Mouse (Mus musculus) heart, postnatal 0 days (tissue): ENCODE results near the gene Gpr50. TPM values are rescaled to one million over a fixed set of nuclear protein-coding genes. Genes with fewer than 3 reads are reported as not detected.

ENCODE experiments used
- ATAC-seq: fragments of 200-750 bp; cut with Nextera tagmentation; 2 replicates; pipeline ENCODE4 v1.8.0; 2017; ENCODE audit warnings: low read depth, moderate number of reproducible peaks, moderate library complexity; ENCODE audit not compliant: insufficient read depth
- DNase-seq: peaks from one replicate; pipeline ENCODE4 v3.0.0-alpha.2; 2016; ENCODE audit warnings: low spot score
- H3K27ac ChIP-seq: fragments of 300-500 bp; sonication (generic); 2 replicates; pipeline ENCODE4 v1.5.1; 2014; ENCODE audit warnings: low read depth, mild to moderate bottlenecking
- H3K27me3 ChIP-seq: fragments of 300-500 bp; sonication (generic); 2 replicates; pipeline ENCODE4 v1.6.1; 2014; ENCODE audit warnings: low read length, mixed read lengths; ENCODE audit not compliant: control insufficient read depth, insufficient read depth
- H3K36me3 ChIP-seq: fragments of 300-500 bp; sonication (generic); replicated peaks from 2 replicates; pipeline ENCODE4 v1.6.1; 2014; ENCODE audit warnings: low read length, mixed read lengths; ENCODE audit not compliant: control insufficient read depth, insufficient read depth
- H3K4me1 ChIP-seq: fragments of 300-500 bp; sonication (generic); 2 replicates; pipeline ENCODE4 v1.6.1; 2014; ENCODE audit warnings: antibody characterized with exemption; ENCODE audit not compliant: control insufficient read depth, insufficient read depth
- H3K4me2 ChIP-seq: fragments of 300-500 bp; sonication (generic); 2 replicates; pipeline ENCODE4 v1.6.1; 2014; ENCODE audit warnings: low read depth, mild to moderate bottlenecking, low read length, moderate library complexity
- H3K4me3 ChIP-seq: fragments of 300-500 bp; sonication (generic); 2 replicates; pipeline ENCODE4 v1.5.1; 2014; ENCODE audit warnings: low read depth, low read length
- H3K9ac ChIP-seq: fragments of 300-500 bp; sonication (generic); replicated peaks from 2 replicates; pipeline ENCODE4 v1.6.1; 2014; ENCODE audit warnings: low read depth, low read length, mixed read lengths
- H3K9me3 ChIP-seq: fragments of 300-500 bp; sonication (generic); replicated peaks from 2 replicates; pipeline ENCODE4 v1.6.1; 2016; ENCODE audit warnings: low read length; ENCODE audit not compliant: control insufficient read depth
- CTCF ChIP-seq: IDR thresholded peaks from 2 replicates; pipeline ENCODE4 v1.5.1; 2016; ENCODE audit warnings: antibody characterized with exemption, control low read depth, low read depth
- EP300 ChIP-seq: IDR thresholded peaks from 2 replicates; pipeline ENCODE4 v1.6.1; 2016; ENCODE audit warnings: antibody characterized with exemption, low read depth
- WGBS: fragments of 180-500 bp; shearing (Covaris S2); extraction: QIAGEN DNeasy Blood & Tissue Kit; methylation state at CpG from one replicate; pipeline ENCODE4 v1.1.7; 2014; 5-methylcytosine and 5-hydroxymethylcytosine counted together
- polyA plus RNA-seq: library from polyadenylated mRNA; unstranded; fragments of >200 nt; fragmentation: Nextera tagmentation; extraction: Ambion mirVana; gene quantifications from 2 replicates; pipeline ENCODE4 v1.2.1, GENCODE M21; 2015
- total RNA-seq: library from RNA; depleted of rRNA; stranded (reverse); fragments of >200 nt; gene quantifications from 2 replicates; pipeline ENCODE4 v1.2.3, GENCODE M21; 2014; ENCODE audit warnings: low replicate concordance; rRNA removed

Gpr50 gene
- not detected in 2 replicates for total RNA-seq
- 0.14 TPM in 1 of 2 replicates, not detected in the other for polyA plus RNA-seq

DNA sequence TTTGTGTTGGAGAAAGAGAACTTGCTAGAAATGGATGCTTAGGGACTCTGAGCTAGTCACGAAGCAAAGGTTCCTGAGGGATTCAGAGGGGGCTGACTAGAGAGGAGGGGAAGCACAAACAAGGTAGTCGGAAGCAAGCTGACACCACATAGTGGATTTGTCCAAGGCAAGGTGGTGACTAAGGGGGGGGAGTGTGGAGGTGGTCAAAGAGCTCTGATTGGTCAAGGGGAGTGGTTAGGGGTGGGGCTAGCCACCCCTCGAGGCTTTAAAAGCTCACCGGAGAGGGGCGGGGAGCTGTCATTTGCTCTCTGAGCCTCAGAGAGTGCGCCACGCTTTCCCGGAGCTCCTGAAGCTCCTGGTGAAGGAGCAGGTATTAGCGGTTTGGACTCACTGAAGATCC is at the start of gene Gpr50:
Gpr50 (plus strand) TSS at position 294 of the 400 bp plus-strand sequence.
- H3K9me3 ChIP-seq: peaks cover 9% of the 10 kb centered on the region
- H3K9ac ChIP-seq: no peak within 1 kb of the TSS
- peak within 1 kb of the TSS; percentile 51 for H3K4me3 ChIP-seq
- no peak for DNase-seq
- peak within 1 kb of the TSS; percentile 69 for H3K4me2 ChIP-seq
- ATAC-seq: no peak
- no peaks in the 10 kb centered on the region for H3K36me3 ChIP-seq
- TF ChIP-seq EP300 (no peak), CTCF (no peak)
- H3K27me3 ChIP-seq: peaks cover 75% of the 10 kb centered on the region
- 30% methylated on average over 9 of the region's 9 CpGs for WGBS
- H3K27ac ChIP-seq: no peak within 1 kb of the TSS
- no peaks in the 10 kb centered on the region for H3K4me1 ChIP-seq

GRCm38 (mm10) chrX:71622286-71622685 is 41.2 kb upstream of the Gpr50 start:
- Histone ChIP-seq H3K9ac (no peak overlapping the region), H3K27me3 (no peaks in the 10 kb centered on the region), H3K4me3 (no peak overlapping the region), H3K4me2 (no peak overlapping the region), H3K4me1 (no peaks in the 10 kb centered on the region), H3K9me3 (no peaks in the 10 kb centered on the region), H3K27ac (no peak overlapping the region), H3K36me3 (no peaks in the 10 kb centered on the region)
- WGBS: 54% methylated on average over 1 of the region's 1 CpGs
- no peak for DNase-seq
- no peak for TF ChIP-seq EP300
- no peak for ATAC-seq

DNA sequence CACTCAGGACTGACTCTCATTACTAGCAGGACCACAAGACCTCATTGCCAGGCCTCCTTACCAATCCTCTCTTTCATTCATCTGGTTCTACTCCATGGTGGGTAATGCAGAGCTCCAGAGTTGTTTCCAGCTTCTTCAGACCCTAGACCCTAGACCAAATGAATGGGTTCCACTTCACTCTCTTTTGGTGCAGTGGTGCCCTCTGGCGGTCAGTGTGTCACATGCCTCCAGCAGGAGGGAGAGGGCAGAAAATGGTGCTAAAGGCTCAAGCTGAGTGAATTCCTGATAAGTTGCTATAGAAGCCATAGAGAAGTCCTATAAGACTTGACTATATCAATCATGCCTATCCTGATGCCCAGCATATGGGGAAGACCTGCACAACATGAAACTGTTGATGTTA is 39.6 kb upstream of the Gpr50 start:
- 25% methylated on average over 1 of the region's 1 CpGs for WGBS
- H3K9ac ChIP-seq: no peak overlapping the region
- no peaks in the 10 kb centered on the region for H3K9me3 ChIP-seq
- no peak overlapping the region for H3K4me3 ChIP-seq
- no peak overlapping the region for H3K27ac ChIP-seq
- DNase-seq (no peak), ATAC-seq (no peak)
- no peaks in the 10 kb centered on the region for H3K4me1 ChIP-seq
- H3K36me3 ChIP-seq: no peaks in the 10 kb centered on the region
- H3K4me2 ChIP-seq: no peak overlapping the region
- TF ChIP-seq EP300 (no peak), CTCF (peak; percentile 34; the same call in 1 of the 2 replicates)
- H3K27me3 ChIP-seq: no peaks in the 10 kb centered on the region

DNA sequence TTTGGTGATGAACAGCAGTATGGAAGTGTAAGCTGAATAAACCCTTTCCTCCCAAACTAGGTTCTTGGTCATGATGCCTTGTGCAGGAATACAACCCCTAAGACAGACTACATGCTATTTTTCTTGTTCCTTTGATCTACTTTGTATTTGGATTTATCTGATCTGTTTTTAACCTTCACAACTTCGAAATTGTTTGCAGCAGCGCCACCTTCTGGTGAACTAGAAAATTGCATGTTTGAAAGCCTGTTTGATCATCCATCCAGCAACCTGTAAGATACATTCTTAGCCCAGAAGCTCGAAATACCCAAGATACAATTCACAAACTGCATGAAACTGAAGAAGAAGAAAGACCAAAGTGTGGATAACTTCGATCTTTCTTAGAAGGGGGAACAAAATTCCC is 35.2 kb upstream of the Gpr50 start:
- no peak for ATAC-seq
- Histone ChIP-seq H3K9me3 (no peaks in the 10 kb centered on the region), H3K4me1 (no peaks in the 10 kb centered on the region), H3K36me3 (no peaks in the 10 kb centered on the region), H3K4me2 (no peak overlapping the region), H3K27ac (no peak overlapping the region), H3K27me3 (no peaks in the 10 kb centered on the region), H3K4me3 (no peak overlapping the region), H3K9ac (no peak overlapping the region)
- no peak for DNase-seq
- TF ChIP-seq EP300: no peak
- peak; percentile 55 for TF ChIP-seq CTCF
- 9% methylated on average over 4 of the region's 4 CpGs for WGBS

DNA sequence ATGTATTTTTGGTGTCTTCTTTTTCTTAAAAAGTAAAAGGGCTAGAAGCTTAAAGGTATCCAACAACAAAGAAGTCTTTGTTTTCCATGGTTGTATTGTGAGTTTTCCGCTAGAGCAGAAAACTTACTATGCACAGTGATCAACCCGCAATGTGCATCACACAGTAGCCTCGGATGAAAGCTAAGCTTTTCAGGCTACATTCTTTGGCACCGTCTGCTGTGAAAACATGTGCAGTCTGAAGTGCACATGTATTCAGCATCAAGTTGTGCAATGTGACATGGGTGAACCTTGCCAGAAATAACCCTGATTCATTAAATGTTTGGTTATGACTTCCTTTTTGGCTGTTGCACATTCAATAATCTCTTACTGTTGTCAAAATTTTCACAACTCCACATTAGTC is 32.8 kb upstream of the Gpr50 start:
- no peak for ATAC-seq
- TF ChIP-seq EP300: no peak
- no peak for TF ChIP-seq CTCF

GRCm38 (mm10) chrX:71631130-71631529 is 32.3 kb upstream of the Gpr50 start:
- Histone ChIP-seq H3K36me3 (no peaks in the 10 kb centered on the region), H3K27me3 (no peaks in the 10 kb centered on the region), H3K9me3 (no peaks in the 10 kb centered on the region), H3K4me1 (no peaks in the 10 kb centered on the region), H3K4me2 (no peak overlapping the region), H3K27ac (no peak overlapping the region), H3K9ac (no peak overlapping the region), H3K4me3 (no peak overlapping the region)
- DNase-seq (no peak), ATAC-seq (no peak)
- no peak for TF ChIP-seq EP300
- no peak for TF ChIP-seq CTCF
- 50% methylated on average over 1 of the region's 1 CpGs for WGBS

More for the DNA sequence above, 32.8 kb upstream of the Gpr50 start:
- Histone ChIP-seq H3K4me2 (no peak overlapping the region), H3K27ac (no peak overlapping the region), H3K36me3 (no peaks in the 10 kb centered on the region), H3K27me3 (no peaks in the 10 kb centered on the region), H3K9ac (no peak overlapping the region), H3K4me1 (no peaks in the 10 kb centered on the region), H3K4me3 (no peak overlapping the region), H3K9me3 (no peaks in the 10 kb centered on the region)
- 53% methylated on average over 4 of the region's 4 CpGs for WGBS
- DNase-seq: no peak
